Mouse (Mus musculus): ENCODE measurements at regions not wholly inside any gene's neighbourhood (a gene's known extent, or its start where the extent isn't known, plus 50 kb on each side); places are given as distances from the start of the nearest gene placed in this dataset.

GRCm38 (mm10) chr9:79071961-79072360 is 456.6 kb downstream of the Cd109 start:
- DNase-seq (ENCODE audit: low spot score): no peak

- DNase-seq (ENCODE audit: low spot score): no peak
Measured at GRCm38 (mm10) chr9:79109611-79110010, 494.3 kb downstream of the Cd109 start.

- no peak for DNase-seq (ENCODE audit: low spot score)
Measured at GRCm38 (mm10) chr9:79111326-79111725, 496.0 kb downstream of the Cd109 start.

GRCm38 (mm10) chr9:79140970-79141369 is 525.6 kb downstream of the Cd109 start:
- no peak for DNase-seq (ENCODE audit: low spot score)

- no peak for DNase-seq (ENCODE audit: low spot score)
Measured at GRCm38 (mm10) chr9:79146004-79146403, 530.7 kb downstream of the Cd109 start.

- no peak for DNase-seq (ENCODE audit: low spot score)
Measured at GRCm38 (mm10) chr9:79165596-79165995, 550.2 kb downstream of the Cd109 start.

- DNase-seq (ENCODE audit: low spot score): no peak
Measured at GRCm38 (mm10) chr9:79173036-79173435, 545.6 kb downstream of the Col12a1 start.

- DNase-seq (ENCODE audit: low spot score): no peak
Measured at GRCm38 (mm10) chr9:79179954-79180353, 538.7 kb downstream of the Col12a1 start.

- no peak for DNase-seq (ENCODE audit: low spot score)
Measured at GRCm38 (mm10) chr9:79195420-79195819, 523.2 kb downstream of the Col12a1 start.

GRCm38 (mm10) chr9:79201755-79202154 is 516.9 kb downstream of the Col12a1 start:
- no peak for DNase-seq (ENCODE audit: low spot score)

GRCm38 (mm10) chr9:79213364-79213763 is 505.3 kb downstream of the Col12a1 start:
- DNase-seq (ENCODE audit: low spot score): no peak

GRCm38 (mm10) chr9:79215986-79216385 is 502.6 kb downstream of the Col12a1 start:
- no peak for DNase-seq (ENCODE audit: low spot score)

GRCm38 (mm10) chr9:79216432-79216831 is 502.2 kb downstream of the Col12a1 start:
- no peak for DNase-seq (ENCODE audit: low spot score)

GRCm38 (mm10) chr9:79233081-79233480 is 485.6 kb downstream of the Col12a1 start:
- no peak for DNase-seq (ENCODE audit: low spot score)

- DNase-seq (ENCODE audit: low spot score): no peak
Measured at GRCm38 (mm10) chr9:79233751-79234150, 484.9 kb downstream of the Col12a1 start.

GRCm38 (mm10) chr9:79269646-79270213 is 448.9 kb downstream of the Col12a1 start:
- DNase-seq (ENCODE audit: low spot score): no peak

GRCm38 (mm10) chr9:79270256-79270655 is 448.4 kb downstream of the Col12a1 start:
- DNase-seq (ENCODE audit: low spot score): no peak

GRCm38 (mm10) chr9:79287849-79288248 is 430.8 kb downstream of the Col12a1 start:
- DNase-seq (ENCODE audit: low spot score): no peak

- DNase-seq (ENCODE audit: low spot score): no peak
Measured at GRCm38 (mm10) chr9:79295306-79295705, 423.3 kb downstream of the Col12a1 start.

- DNase-seq (ENCODE audit: low spot score): no peak
Measured at GRCm38 (mm10) chr9:79301580-79301979, 417.1 kb downstream of the Col12a1 start.

GRCm38 (mm10) chr9:79310591-79310990 is 408.0 kb downstream of the Col12a1 start:
- no peak for DNase-seq (ENCODE audit: low spot score)

- DNase-seq (ENCODE audit: low spot score): no peak
Measured at GRCm38 (mm10) chr9:79317411-79317810, 401.2 kb downstream of the Col12a1 start.

- DNase-seq (ENCODE audit: low spot score): no peak
Measured at GRCm38 (mm10) chr9:79346371-79347096, 372.1 kb downstream of the Col12a1 start.

Measured in thymus, postnatal 0 days (tissue).